8 mouse cellular contexts compared by ENCODE assay signal in genomic region chr5:137683388-137684293, GRCm38 (mm10). TPM values are rescaled to one million over a fixed set of nuclear protein-coding genes. Genes with fewer than 3 reads are reported as not detected.
DNase-seq lines count a peak whose midpoint lies in the region; ATAC-seq and TF ChIP-seq lines count a peak whose summit lies in the region.

No protein-coding gene starts in this region.

- no peak for TF ChIP-seq EP300 in liver, embryonic 14.5 days (IDR thresholded peaks at IDR 0.05; ENCODE audit: low read depth)

- no peaks in the 10 kb centered on the region for H3K27me3 ChIP-seq in hindbrain, embryonic 15.5 days
- H3K27me3 ChIP-seq in liver, embryonic 14.5 days (ENCODE audit: control insufficient read depth, insufficient read depth, low read length): no peaks in the 10 kb centered on the region

- DNase-seq in cerebellum, adult 11 months: peak; percentile 16
- no peak for DNase-seq in cerebellum, adult 9-10 months
- peak; percentile 43 for DNase-seq in 3T3-L1 (ENCODE audit: low read depth, low spot score)
- peak; percentile 17 to 28 for DNase-seq in cerebellum, postnatal 14 days
- DNase-seq in liver, embryonic 14.5 days (ENCODE audit: low read depth in 3 of 3, low spot score in 3 of 3): no peak
- DNase-seq in retina, postnatal 1 day: peak; percentile 48
- DNase-seq in gastrocnemius, adult 8-10 months (ENCODE audit: low spot score in 2 of 2): no peak

- TF ChIP-seq CTCF in liver, embryonic 14.5 days (IDR thresholded peaks at IDR 0.05; ENCODE audit: low read depth): no peak; the same call in 1 of the 2 replicates

- peak overlapping the region; percentile 97 for H3K4me3 ChIP-seq in hindbrain, embryonic 15.5 days
- peak overlapping the region; percentile 69 to 85 for H3K4me3 ChIP-seq in liver, embryonic 14.5 days (ENCODE audit: insufficient read depth in 1 of 2, low read depth in 2 of 2, low read length in 2 of 2)

- no peak for ATAC-seq in hindbrain, embryonic 15.5 days (ENCODE audit: low FRiP score, low read depth)
- ATAC-seq in liver, embryonic 14.5 days (ENCODE audit: insufficient read depth): no peak

- H3K4me1 ChIP-seq in hindbrain, embryonic 15.5 days (replicated peaks): peaks cover 25% of the 10 kb centered on the region
- peaks cover 39% of the 10 kb centered on the region in 2 experiments for H3K4me1 ChIP-seq in liver, embryonic 14.5 days (replicated peaks; ENCODE audit: control insufficient read depth in 2 of 2, insufficient read depth in 2 of 2, low read length in 1 of 2)

- no peaks in the 10 kb centered on the region for H3K36me3 ChIP-seq in hindbrain, embryonic 15.5 days
- peaks cover 21% of the 10 kb centered on the region for H3K36me3 ChIP-seq in liver, embryonic 14.5 days (replicated peaks; ENCODE audit: control insufficient read depth, insufficient read depth, low read depth)

- peak overlapping the region; percentile 80 for H3K9ac ChIP-seq in hindbrain, embryonic 15.5 days
- H3K9ac ChIP-seq in liver, embryonic 14.5 days (replicated peaks): peak overlapping the region; percentile 73

- H3K4me2 ChIP-seq in hindbrain, embryonic 15.5 days: peak overlapping the region; percentile 74
- peak overlapping the region; percentile 70 for H3K4me2 ChIP-seq in liver, embryonic 14.5 days (ENCODE audit: low read depth)

- WGBS in hindbrain, embryonic 15.5 days: 10% methylated on average over 28 of the region's 28 CpGs
- 5% methylated on average over 28 of the region's 28 CpGs for WGBS in liver, embryonic 14.5 days (ENCODE audit: insufficient replicate concordance)

- H3K27ac ChIP-seq in hindbrain, embryonic 15.5 days (replicated peaks): peak overlapping the region; percentile 86
- peak overlapping the region; percentile 61 for H3K27ac ChIP-seq in liver, embryonic 14.5 days

- no peaks in the 10 kb centered on the region for H3K9me3 ChIP-seq in hindbrain, embryonic 15.5 days
- no peaks in the 10 kb centered on the region for H3K9me3 ChIP-seq in liver, embryonic 14.5 days (ENCODE audit: control insufficient read depth, low read length)

RNA-seq across cellular contexts. Expression of gene Agfg2, which starts 0.9 kb away (rescaled TPM):
- polyA plus RNA-seq in hindbrain, embryonic 15.5 days (2015; fragmentation: Nextera tagmentation; extraction: Ambion mirVana): 20.2 and 20.3 TPM in 2 replicates
- 22.4 and 24.6 TPM in 2 replicates for polyA plus RNA-seq in liver, embryonic 14.5 days (2012; rRNA removed)
- polyA plus RNA-seq in liver, embryonic 14.5 days (2014; fragmentation: Nextera tagmentation; extraction: Ambion mirVana): 20.5 and 24.7 TPM in 2 replicates
- 1 to 10 TPM; 2.4 to 4.4 (median 3.3) TPM for total RNA-seq in gastrocnemius, adult 8-10 months (2022)

RNA-seq across cellular contexts. Expression of gene Irs3, which starts 38.1 kb away (rescaled TPM):
- polyA plus RNA-seq in hindbrain, embryonic 15.5 days (2015; fragmentation: Nextera tagmentation; extraction: Ambion mirVana): 0.09 and 0.12 TPM in 2 replicates
- 0.02 TPM in 2 replicates for polyA plus RNA-seq in liver, embryonic 14.5 days (2012; rRNA removed)
- not detected in 2 replicates for polyA plus RNA-seq in liver, embryonic 14.5 days (2014; fragmentation: Nextera tagmentation; extraction: Ambion mirVana)
- total RNA-seq in gastrocnemius, adult 8-10 months (2022): under 1 TPM; 0.19 to 0.81 (median 0.25) TPM

RNA-seq across cellular contexts. Expression of gene Sap25, which starts 42.5 kb away (rescaled TPM):
- polyA plus RNA-seq in hindbrain, embryonic 15.5 days (2015; fragmentation: Nextera tagmentation; extraction: Ambion mirVana): 5.5 and 6.1 TPM in 2 replicates
- 12.7 and 13.7 TPM in 2 replicates for polyA plus RNA-seq in liver, embryonic 14.5 days (2012; rRNA removed)
- polyA plus RNA-seq in liver, embryonic 14.5 days (2014; fragmentation: Nextera tagmentation; extraction: Ambion mirVana): 2.3 and 2.9 TPM in 2 replicates
- 1 to 10 TPM in 2 of 4 experiments, under 1 TPM in 2; 0.75 to 1.8 (median 1.1) TPM for total RNA-seq in gastrocnemius, adult 8-10 months (2022)

RNA-seq across cellular contexts. Expression of gene Gm20605, which starts 54.7 kb away (rescaled TPM):
- polyA plus RNA-seq in hindbrain, embryonic 15.5 days (2015; fragmentation: Nextera tagmentation; extraction: Ambion mirVana): 7.4 and 9.2 TPM in 2 replicates
- 5.5 and 6.0 TPM in 2 replicates for polyA plus RNA-seq in liver, embryonic 14.5 days (2012; rRNA removed)
- 3.2 and 3.9 TPM in 2 replicates for polyA plus RNA-seq in liver, embryonic 14.5 days (2014; fragmentation: Nextera tagmentation; extraction: Ambion mirVana)
- 1 to 10 TPM; 1.9 to 3.5 (median 2.5) TPM for total RNA-seq in gastrocnemius, adult 8-10 months (2022)

RNA-seq across cellular contexts. Expression of gene Lrch4, which starts 54.7 kb away (rescaled TPM):
- 17.2 and 18.2 TPM in 2 replicates for polyA plus RNA-seq in hindbrain, embryonic 15.5 days (2015; fragmentation: Nextera tagmentation; extraction: Ambion mirVana)
- polyA plus RNA-seq in liver, embryonic 14.5 days (2012; rRNA removed): 13.9 and 16.1 TPM in 2 replicates
- polyA plus RNA-seq in liver, embryonic 14.5 days (2014; fragmentation: Nextera tagmentation; extraction: Ambion mirVana): 21.7 and 23.6 TPM in 2 replicates
- total RNA-seq in gastrocnemius, adult 8-10 months (2022): 10 to 100 TPM; 12.7 to 15.7 (median 14.6) TPM

Comparison
In these comparisons a context has a peak if more than half of its experiments do, and no peak if none do; other contexts are left out.
1. DNase-seq: peak in cerebellum, adult 11 months (single experiment), 3T3-L1 (single experiment), cerebellum, postnatal 14 days (2 of 2) and retina, postnatal 1 day (single experiment); none in cerebellum, adult 9-10 months (single experiment), liver, embryonic 14.5 days (0 of 3) and gastrocnemius, adult 8-10 months (0 of 2).